Mouse (Mus musculus): ENCODE data around the gene Atp1b3. TPM values are rescaled to one million over a fixed set of nuclear protein-coding genes. Genes with fewer than 3 reads are reported as not detected.
A peak's percentile ranks its signal among the peaks of the same experiment; 100 is the strongest.
"Not testable (repeated sequence)": the region's sequence is repeated elsewhere in the genome, so short reads cannot be mapped to it uniquely, and the experiment has no call there.

Gene Atp1b3
- total RNA-seq, 2 experiments from 2014 or later: 161 TPM

DNA sequence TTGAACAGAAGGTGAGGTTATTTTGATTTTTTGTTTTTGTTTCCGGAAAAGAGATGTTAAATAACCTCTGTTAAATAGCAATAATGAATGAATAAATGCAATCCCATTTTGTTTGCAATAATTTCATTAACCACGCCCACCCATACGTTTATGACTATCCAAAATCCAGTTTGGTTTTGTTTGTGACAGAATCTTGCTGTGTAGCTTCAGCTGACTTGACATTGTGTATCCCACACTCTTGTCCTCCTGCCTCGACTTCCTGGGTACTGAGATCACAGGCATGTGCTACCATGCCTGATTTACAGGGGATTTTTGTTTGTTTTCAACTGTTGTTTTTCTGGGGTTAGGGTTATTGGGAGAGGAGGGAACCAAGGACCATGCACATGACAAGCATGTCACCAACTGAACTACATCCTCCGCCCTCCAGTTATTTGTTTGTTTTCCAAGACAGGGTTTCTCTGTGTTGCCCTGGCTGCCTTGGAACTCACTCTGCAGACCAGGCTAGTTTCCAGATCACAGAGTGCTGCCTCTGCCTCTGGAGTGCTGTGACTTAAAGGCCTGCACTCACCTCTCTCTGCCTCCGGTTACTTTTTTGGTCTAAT is 1.1 kb upstream of the Atp1b3 start:
- DNase-seq (ENCODE audit: low spot score in 2 of 2): no peak

- DNase-seq (ENCODE audit: low spot score in 2 of 2): peak; percentile 54 to 59
These were observed 581 bp downstream of the Atp1b3 start for GRCm38 (mm10) chr9:96363581-96364140.

- DNase-seq (ENCODE audit: low spot score in 2 of 2): no peak
These were observed 4.2 kb downstream of the Atp1b3 start for GRCm38 (mm10) chr9:96360056-96360455.

DNA sequence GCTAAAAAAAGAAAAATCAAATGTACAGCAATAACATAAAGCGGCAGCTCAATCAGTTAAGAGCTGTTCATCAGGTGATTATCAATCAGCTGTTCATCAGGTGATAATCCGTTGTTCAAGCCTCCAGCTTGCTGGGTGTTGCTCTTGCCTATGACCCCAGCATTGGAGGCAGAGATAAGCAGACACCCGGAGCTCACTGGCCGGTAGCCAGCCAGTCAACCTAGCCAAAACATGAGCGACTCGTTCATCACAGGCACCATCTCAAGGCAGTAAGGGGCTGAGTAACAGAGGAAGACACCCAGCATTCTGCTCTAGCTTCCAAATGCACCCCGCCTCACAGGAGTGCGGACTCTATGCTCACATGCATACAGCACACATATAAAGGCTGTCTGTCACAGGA is 10.4 kb downstream of the Atp1b3 start:
- DNase-seq (ENCODE audit: low spot score in 2 of 2): peak in 1 of 2 experiments; percentile 7

DNA sequence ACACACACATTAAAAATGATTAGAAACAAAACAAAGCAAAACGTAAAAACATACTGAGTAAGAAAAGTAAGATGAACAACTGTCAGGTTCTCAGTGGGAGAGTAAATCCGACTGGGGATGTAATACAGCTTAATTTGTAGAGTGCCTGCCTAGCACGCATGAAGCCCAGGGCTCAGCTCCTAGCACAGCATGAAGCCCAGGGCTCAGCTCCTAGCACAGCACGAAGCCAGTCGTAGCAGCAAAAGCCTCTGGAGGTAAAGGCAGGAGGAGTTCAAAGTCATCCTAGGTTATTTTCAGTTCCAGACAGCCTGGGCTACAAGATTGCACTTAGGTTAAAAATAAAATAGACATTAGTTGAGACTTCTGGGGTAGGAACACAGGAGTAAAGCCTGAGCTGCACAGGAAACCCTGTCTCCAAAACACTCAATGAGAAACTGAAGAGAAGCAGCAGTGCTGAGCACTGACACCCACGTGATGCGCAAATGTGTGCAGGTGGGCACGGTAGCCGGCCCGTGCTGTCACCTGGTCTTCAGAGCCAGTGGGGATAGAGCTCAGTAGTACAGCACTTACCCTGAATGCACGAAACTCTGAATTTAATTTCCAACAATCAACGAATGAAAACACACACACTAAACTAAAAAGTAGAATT is 11.0 kb downstream of the Atp1b3 start:
- DNase-seq (ENCODE audit: low spot score in 2 of 2): no peak

- not testable (repeated sequence) for DNase-seq (ENCODE audit: low spot score in 2 of 2)
These were observed 12.5 kb downstream of the Atp1b3 start for GRCm38 (mm10) chr9:96351771-96352170.

GRCm38 (mm10) chr9:96350476-96350875 is 13.8 kb downstream of the Atp1b3 start:
- DNase-seq (ENCODE audit: low spot score in 2 of 2): no peak

DNA sequence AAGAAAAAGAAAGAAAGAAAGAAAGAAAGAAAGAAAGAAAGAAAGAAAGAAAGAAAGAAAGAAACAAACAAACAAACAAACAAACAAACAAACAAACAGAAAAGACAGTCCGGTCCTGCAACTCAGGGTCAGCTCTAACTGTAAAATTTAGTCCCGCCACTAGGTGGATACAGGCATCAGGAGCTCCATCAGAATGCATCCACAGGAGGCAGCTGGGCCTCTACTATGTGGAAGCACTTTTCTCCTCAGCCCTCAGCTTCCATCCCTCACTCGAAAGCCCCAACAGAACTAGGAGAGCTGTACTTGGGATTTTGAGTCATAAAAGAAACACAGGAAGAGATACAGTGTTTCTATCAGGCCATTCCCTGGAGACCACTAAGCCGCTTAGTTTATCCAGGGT is 14.2 kb downstream of the Atp1b3 start:
- peak in 1 of 2 experiments; percentile 44 for DNase-seq (ENCODE audit: low spot score in 2 of 2)

DNA sequence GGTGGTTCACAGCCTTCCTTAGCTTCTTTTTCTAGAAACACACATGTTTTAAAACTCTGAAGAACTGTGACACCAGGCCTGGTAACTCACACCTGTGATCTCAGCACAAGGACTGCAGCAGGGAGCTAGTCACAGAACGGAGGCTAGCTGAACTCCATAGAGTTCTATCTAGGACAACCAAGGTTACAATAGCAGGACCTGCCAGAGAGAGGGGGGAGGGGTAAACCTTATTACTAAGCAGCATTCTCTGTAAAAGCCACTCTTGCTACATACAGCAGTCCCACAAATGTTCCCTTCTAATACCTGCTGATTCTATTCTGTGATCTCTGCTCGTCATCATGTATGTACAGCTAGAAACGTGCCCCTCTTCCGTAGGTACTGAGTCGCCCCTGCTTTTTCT is 15.4 kb downstream of the Atp1b3 start:
- DNase-seq (ENCODE audit: low spot score in 2 of 2): no peak

DNA sequence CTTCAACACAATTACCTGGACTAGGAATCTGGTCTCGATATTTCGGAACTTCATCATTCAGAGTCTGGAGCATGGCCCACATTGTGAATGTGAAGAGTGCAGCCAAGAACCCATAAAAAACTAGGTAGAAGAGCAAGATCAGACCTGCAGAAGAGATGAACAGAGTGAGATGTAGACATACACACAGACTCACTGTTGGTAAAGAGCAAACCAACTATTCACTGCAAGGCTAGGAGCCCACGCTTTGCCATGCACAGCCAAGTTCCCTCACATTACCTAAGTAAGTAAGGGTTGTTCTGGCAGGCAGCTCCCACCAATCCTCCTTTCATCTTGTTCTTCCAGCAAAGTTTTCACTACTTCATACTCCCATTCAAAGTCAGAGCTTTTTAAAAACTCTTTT is 18.5 kb downstream of the Atp1b3 start:
- DNase-seq (ENCODE audit: low spot score in 2 of 2): no peak

GRCm38 (mm10) chr9:96331146-96331545 is 33.1 kb downstream of the Atp1b3 start:
- DNase-seq (ENCODE audit: low spot score in 2 of 2): no peak

- DNase-seq (ENCODE audit: low spot score in 2 of 2): no peak
These were observed 36.0 kb downstream of the Atp1b3 start for GRCm38 (mm10) chr9:96328226-96328625.

DNA sequence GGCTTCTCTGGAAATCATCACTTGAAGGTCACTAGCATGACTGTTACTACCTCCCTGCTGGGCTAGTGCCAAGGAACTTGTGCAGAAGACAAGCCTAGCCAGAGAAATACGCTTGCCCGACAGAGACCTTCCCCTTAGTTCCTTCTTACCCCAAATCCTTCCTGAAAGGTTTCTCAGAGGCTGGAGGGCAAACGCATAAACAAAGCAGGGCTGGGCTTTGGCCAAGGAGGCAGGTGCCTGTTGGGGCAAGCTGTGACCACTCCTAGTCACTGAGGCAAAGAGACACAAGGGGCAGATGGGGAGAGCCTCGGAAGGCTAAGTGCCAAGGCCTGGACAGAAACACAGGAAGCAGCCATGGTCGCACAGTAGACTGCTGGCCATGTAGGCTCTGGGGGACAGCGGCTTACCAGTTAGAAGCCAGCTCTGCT is 37.7 kb downstream of the Atp1b3 start:
- peak in 1 of 2 experiments; percentile 39 for DNase-seq (ENCODE audit: low spot score in 2 of 2)

GRCm38 (mm10) chr9:96324502-96324901 is 39.7 kb downstream of the Atp1b3 start:
- DNase-seq (ENCODE audit: low spot score in 2 of 2): no peak

DNA sequence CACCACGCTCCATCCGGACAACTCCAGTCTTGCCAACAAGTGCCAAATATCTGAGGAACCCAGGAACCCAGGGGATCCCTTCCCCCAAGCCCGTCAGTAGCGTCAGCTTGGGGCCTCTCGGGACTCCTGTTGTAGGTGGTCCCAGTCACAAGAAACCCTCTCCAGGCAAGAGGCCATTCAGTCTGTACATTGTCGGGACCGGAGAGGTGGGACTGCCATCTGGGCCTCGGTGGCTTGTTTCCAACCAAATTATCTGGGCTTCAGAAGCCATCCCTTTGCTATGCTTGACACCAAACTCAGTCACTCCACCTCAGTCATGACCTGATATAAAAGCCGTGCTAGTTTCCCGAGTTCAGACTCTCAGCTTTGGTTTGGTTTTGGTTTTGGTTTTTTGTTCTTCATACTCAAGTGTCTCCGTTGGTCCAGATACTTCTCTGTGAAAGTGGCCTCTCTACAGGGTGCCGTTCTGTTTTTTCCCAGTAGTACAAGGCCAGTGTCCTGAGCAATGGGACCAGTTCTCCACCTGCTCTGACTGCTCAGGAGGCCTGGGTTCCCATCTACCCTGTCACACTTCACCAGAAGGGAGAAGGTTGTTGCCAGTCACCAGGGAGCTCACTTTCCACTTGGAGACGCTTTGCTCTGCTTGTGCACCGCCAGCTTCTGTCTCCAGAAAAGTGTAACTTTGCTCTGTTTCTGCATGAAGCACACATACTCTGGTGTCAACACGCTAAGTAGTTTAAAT is 41.7 kb downstream of the Atp1b3 start:
- DNase-seq (ENCODE audit: low spot score in 2 of 2): no peak

- no peak for DNase-seq (ENCODE audit: low spot score in 2 of 2)
These were observed 43.7 kb downstream of the Atp1b3 start for GRCm38 (mm10) chr9:96320551-96320980.

DNA sequence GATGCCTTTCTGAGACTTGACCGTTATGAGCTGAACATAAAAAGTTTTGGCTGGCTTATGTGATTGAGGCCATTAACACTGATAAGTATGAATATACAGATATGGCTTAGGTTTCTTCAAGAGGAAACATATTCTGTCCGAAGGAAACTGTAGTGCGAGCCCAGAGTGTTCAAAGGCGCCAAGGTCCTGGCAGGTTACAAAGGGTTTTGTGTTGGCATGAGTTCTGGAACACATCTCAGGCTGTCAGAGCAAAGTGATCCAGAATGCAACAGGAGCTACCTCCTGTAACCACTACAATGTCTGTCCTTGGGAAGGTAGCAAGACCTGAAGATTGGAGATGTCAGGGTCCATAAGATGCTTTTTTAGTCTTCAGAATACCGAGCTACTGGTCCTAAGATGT is 44.9 kb downstream of the Atp1b3 start:
- no peak for DNase-seq (ENCODE audit: low spot score in 2 of 2)

- DNase-seq (ENCODE audit: low spot score in 2 of 2): no peak
These were observed 52.2 kb downstream of the Atp1b3 start for GRCm38 (mm10) chr9:96312074-96312473.

DNA sequence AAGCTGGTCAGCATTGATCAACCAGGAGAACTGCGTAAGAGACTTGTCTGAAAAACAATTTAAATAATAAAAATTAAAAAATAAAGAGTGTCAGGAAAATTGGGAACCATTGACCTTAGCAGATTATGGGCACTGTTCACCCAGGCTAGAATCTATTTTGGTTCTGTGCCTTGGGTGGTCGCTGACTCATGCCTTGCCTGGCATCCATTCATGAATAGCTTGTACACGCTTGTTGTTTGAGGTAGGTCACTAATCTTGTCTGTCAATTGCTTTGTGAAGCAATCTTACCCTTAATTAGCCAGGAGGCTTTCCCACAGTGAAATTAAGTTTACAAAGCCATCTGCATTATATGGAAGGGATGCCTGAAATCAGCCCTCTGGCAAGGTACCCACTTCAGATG is 55.4 kb downstream of the Atp1b3 start:
- no peak for DNase-seq (ENCODE audit: low spot score in 2 of 2)

GRCm38 (mm10) chr9:96299324-96300008 is 64.8 kb downstream of the Atp1b3 start:
- DNase-seq (ENCODE audit: low spot score in 2 of 2): no peak

DNA sequence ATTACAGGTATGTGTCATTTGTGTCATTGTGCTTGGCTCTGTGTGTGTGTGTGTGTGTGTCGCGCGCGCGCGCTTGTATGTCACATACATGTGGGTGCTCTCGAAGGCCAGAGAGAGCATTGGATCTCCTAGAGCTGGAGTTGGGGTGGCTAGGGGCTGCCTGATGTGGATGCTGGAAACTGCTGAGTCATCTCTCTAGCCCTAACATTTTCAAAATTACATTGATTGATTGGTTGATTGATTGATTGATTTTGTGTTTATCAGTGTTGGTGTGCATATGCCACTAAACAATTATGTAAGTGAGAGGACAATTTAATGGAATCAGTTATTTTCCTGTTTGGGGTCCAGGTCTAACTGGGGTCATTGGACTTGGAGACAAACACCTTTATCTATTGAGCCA is 72.1 kb downstream of the Atp1b3 start:
- no peak for DNase-seq (ENCODE audit: low spot score in 2 of 2)
